Comparison of ENCODE assay signal across 8 mouse cellular contexts in the genomic region with DNA sequence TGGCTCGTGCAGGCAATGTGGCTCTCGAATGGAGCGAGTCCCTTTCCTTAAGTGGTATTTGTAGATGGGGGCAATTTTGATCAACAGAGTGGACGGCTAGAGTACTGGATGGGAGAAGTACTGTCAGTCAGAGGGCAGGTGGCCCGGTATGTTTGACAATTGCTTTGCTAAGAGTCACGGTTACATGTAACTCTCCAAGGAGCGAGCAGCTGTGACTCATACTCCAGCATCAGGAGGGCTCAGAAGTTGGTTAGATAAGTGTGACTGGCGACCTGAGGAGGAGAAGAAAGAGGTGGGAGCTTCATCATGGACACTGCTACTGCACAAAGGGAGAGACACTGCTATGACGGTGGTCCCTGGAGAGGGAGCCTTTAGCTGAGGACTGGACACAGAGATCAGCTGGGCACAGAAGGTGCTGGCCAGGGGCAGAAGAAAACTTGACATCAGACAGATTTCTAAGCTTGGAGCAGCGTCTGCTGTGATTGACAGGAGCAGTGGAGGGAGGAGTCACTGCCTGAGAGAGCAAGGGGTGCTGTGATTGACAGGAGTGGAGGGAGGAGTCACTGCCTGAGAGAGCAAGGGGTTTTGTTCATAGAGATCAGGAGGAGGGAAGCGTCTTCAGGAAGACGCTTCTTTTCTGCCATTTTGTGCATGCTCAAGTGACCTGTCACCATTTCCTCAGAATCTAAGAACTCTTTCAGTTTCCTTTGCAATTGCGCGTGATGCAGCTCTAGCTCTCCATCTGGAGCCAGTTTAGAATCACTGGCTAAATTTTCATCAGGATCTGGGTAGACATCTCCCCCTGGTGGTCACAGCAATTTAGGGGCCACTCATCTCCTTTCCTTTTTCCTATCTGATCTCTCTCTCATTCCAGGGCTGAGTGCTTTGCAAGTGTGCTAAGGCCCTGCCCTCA. TPM values are rescaled to one million over a fixed set of nuclear protein-coding genes. Genes with fewer than 3 reads are reported as not detected.
DNase-seq lines count a peak whose midpoint lies in the region; ATAC-seq and TF ChIP-seq lines count a peak whose summit lies in the region.

No protein-coding gene starts in this region.

- no peak overlapping the region for H3K27ac ChIP-seq in heart, embryonic 13.5 days (replicated peaks)
- H3K27ac ChIP-seq in kidney, embryonic 16.5 days (ENCODE audit: low read length) = no peak overlapping the region

- peak; percentile 71; the same call in 1 of the 2 replicates for TF ChIP-seq CTCF in brain, embryonic 14.5 days (IDR thresholded peaks at IDR 0.05; ENCODE audit: borderline replicate concordance, extremely low read depth, insufficient read depth, insufficient read length)

- H3K27me3 ChIP-seq in heart, embryonic 13.5 days (replicated peaks) = no peaks in the 10 kb centered on the region
- H3K27me3 ChIP-seq in kidney, embryonic 16.5 days (ENCODE audit: insufficient read depth, low read length) = no peaks in the 10 kb centered on the region

- peak overlapping the region; percentile 66 for H3K4me2 ChIP-seq in heart, embryonic 13.5 days
- H3K4me2 ChIP-seq in kidney, embryonic 16.5 days (replicated peaks; ENCODE audit: low read depth, low read length) = peak overlapping the region; percentile 47

- H3K4me1 ChIP-seq in heart, embryonic 13.5 days = peaks cover 13% of the 10 kb centered on the region
- peaks cover 3% of the 10 kb centered on the region; the same call in 1 of the 2 replicates for H3K4me1 ChIP-seq in kidney, embryonic 16.5 days (ENCODE audit: insufficient read depth, low read length)

- peak; percentile 85 for DNase-seq in brain, embryonic 14.5 days (ENCODE audit: low read depth)
- DNase-seq in liver = peak; percentile 80
- peak; percentile 65 to 82 for DNase-seq in spleen, postnatal 4 days (ENCODE audit: low spot score in 2 of 2)

- peak overlapping the region; percentile 44 for H3K4me3 ChIP-seq in heart, embryonic 13.5 days
- peak overlapping the region; percentile 34 for H3K4me3 ChIP-seq in kidney, embryonic 16.5 days (ENCODE audit: low read length)

- 43% methylated on average over 14 of the region's 14 CpGs for WGBS in heart, embryonic 13.5 days
- WGBS in kidney, embryonic 16.5 days = 54% methylated on average over 14 of the region's 14 CpGs

- TF ChIP-seq POLR2A in brain, embryonic 14.5 days (IDR thresholded peaks at IDR 0.05; ENCODE audit: borderline replicate concordance, extremely low read depth, insufficient read depth, insufficient read length, poor library complexity, severe bottlenecking) = no peak

- peak; percentile 89 for ATAC-seq in CD4-positive, CD25-positive, alpha-beta regulatory T cell, adult 4 months
- ATAC-seq in erythroid progenitor cell, adult 5-6 weeks (replicated peaks; ENCODE audit: low FRiP score, poor library complexity, severe bottlenecking) = peak; percentile 92
- ATAC-seq in heart, embryonic 13.5 days (ENCODE audit: extremely low read depth, insufficient number of reproducible peaks, low FRiP score, low TSS enrichment) = peak; percentile 42; the same call in 1 of the 2 replicates
- ATAC-seq in kidney, embryonic 16.5 days (ENCODE audit: low FRiP score, low TSS enrichment) = peak; percentile 71
- ATAC-seq in monocyte, adult 5-6 weeks (replicated peaks; ENCODE audit: insufficient number of reproducible peaks, low FRiP score, low TSS enrichment, poor library complexity, severe bottlenecking) = 0 out of 2 replicates have a peak, but pooled peaks have one; percentile 27

- H3K36me3 ChIP-seq in heart, embryonic 13.5 days = no peaks in the 10 kb centered on the region
- no peaks in the 10 kb centered on the region for H3K36me3 ChIP-seq in kidney, embryonic 16.5 days (ENCODE audit: insufficient read depth, low read length)

- peak overlapping the region; percentile 67; the same call in 1 of the 2 replicates for H3K9ac ChIP-seq in heart, embryonic 13.5 days
- H3K9ac ChIP-seq in kidney, embryonic 16.5 days (replicated peaks; ENCODE audit: low read length) = no peak overlapping the region

- no peaks in the 10 kb centered on the region for H3K9me3 ChIP-seq in heart, embryonic 13.5 days
- no peaks in the 10 kb centered on the region for H3K9me3 ChIP-seq in kidney, embryonic 16.5 days (ENCODE audit: low read length)

RNA-seq across cellular contexts. Expression of gene F2rl2, which starts 22.9 kb away (rescaled TPM):
- 1 to 10 TPM; 3.9 to 4.3 TPM for polyA plus RNA-seq in CD4-positive, CD25-positive, alpha-beta regulatory T cell, adult 4 months (2017; shearing (Covaris generic))
- 0.53 and 0.88 TPM in 2 replicates for polyA plus RNA-seq in brain, embryonic 14.5 days (2012; rRNA removed)
- 2.1 TPM in 1 of 2 replicates, not detected in the other for total RNA-seq in erythroid progenitor cell, adult 5-6 weeks (2015; ENCODE audit: low replicate concordance)
- 0.15 TPM in 1 of 2 replicates, not detected in the other for total RNA-seq in erythroid progenitor cell, adult 5-6 weeks (2017; ENCODE audit: low replicate concordance)
- 0.79 and 1.2 TPM in 2 replicates for polyA plus RNA-seq in heart, embryonic 13.5 days (2015; fragmentation: Nextera tagmentation; extraction: Ambion mirVana)
- 0.22 and 0.30 TPM in 2 replicates for polyA plus RNA-seq in kidney, embryonic 16.5 days (2015; fragmentation: Nextera tagmentation; extraction: Ambion mirVana)
- total RNA-seq in monocyte, adult 5-6 weeks (2017) = 2.1 to 10.0 TPM (median 3.9 TPM) in 3 replicates

Comparison
In these comparisons a context has a peak if more than half of its experiments do, and no peak if none do; other contexts are left out.
1. ATAC-seq: peak in every context shown above with its lines; median percentile 92 in erythroid progenitor cell, adult 5-6 weeks; 89 in CD4-positive, CD25-positive, alpha-beta regulatory T cell, adult 4 months; 71 in kidney, embryonic 16.5 days; 42 in heart, embryonic 13.5 days; 27 in monocyte, adult 5-6 weeks.